Mouse (Mus musculus) gastrocnemius, postnatal 25 days (tissue): ENCODE data around the gene Ttc37. TPM values are rescaled to one million over a fixed set of nuclear protein-coding genes. Genes with fewer than 3 reads are reported as not detected.

Experiments
- DNase-seq: peaks from one replicate; pipeline ENCODE4 v3.0.0; 2022
- long read RNA-seq, 2 experiments: library from polyadenylated mRNA; stranded (forward); transcript quantifications; one replicate each; pipeline ENCODE4 v2.0.0; 2021
- total RNA-seq, 2 experiments: library from RNA; stranded (reverse); gene quantifications; 1 replicate in 1 of 2; 2 replicates in 1 of 2; pipeline ENCODE4 v1.2.3; 2021

Gene Ttc37
- 10 to 100 TPM; 13.3 to 13.4 TPM for total RNA-seq
- long read RNA-seq, experiment 1, full-length matches to known transcripts, result 3 of 7 reads
- long read RNA-seq, experiment 1, partial matches to known transcripts, result 1 of 7 reads
- long read RNA-seq, experiment 1, other reads (novel, unspliced or antisense), result 3 of 7 reads
- long read RNA-seq, experiment 2, full-length matches to known transcripts, result 2 of 5 reads
- long read RNA-seq, experiment 2, partial matches to known transcripts, result 1 of 5 reads
- long read RNA-seq, experiment 2, other reads (novel, unspliced or antisense), result 2 of 5 reads

- peak; percentile 93 for DNase-seq
Measured at GRCm38 (mm10) chr13:76098493-76099303, at the start of gene Ttc37, which contains the start of gene Arsk. Ttc37 (plus strand) TSS chr13:76098734. Arsk (minus strand) TSS chr13:76098660.

- no peak for DNase-seq
Measured at GRCm38 (mm10) chr13:76055391-76056232, 42.9 kb upstream of the Ttc37 start.

GRCm38 (mm10) chr13:76056261-76056724 lies 42.2 kb upstream of the Ttc37 start:
- DNase-seq, result peak; percentile 46

- no peak for DNase-seq
Measured at GRCm38 (mm10) chr13:76056896-76057266, 41.7 kb upstream of the Ttc37 start, which contains the start of gene Gpr150. Gpr150 (minus strand) TSS chr13:76056996.

- no peak for DNase-seq
Measured at GRCm38 (mm10) chr13:76057267-76058069, 41.1 kb upstream of the Ttc37 start.

- DNase-seq, result no peak
Measured at GRCm38 (mm10) chr13:76059591-76059990, 38.9 kb upstream of the Ttc37 start.

GRCm38 (mm10) chr13:76062126-76062525 lies 36.4 kb upstream of the Ttc37 start:
- no peak for DNase-seq

- DNase-seq, result no peak
Measured at GRCm38 (mm10) chr13:76062569-76062968, 36.0 kb upstream of the Ttc37 start.

- DNase-seq, result no peak
Measured at GRCm38 (mm10) chr13:76063548-76063947, 35.0 kb upstream of the Ttc37 start.

- no peak for DNase-seq
Measured at GRCm38 (mm10) chr13:76064363-76064945, 34.1 kb upstream of the Ttc37 start.

- no peak for DNase-seq
Measured at GRCm38 (mm10) chr13:76074323-76074722, 24.2 kb upstream of the Ttc37 start.

GRCm38 (mm10) chr13:76098116-76098492 lies 430 bp upstream of the Ttc37 start:
- no peak for DNase-seq

GRCm38 (mm10) chr13:76101989-76102388 lies 3.5 kb downstream of the Ttc37 start:
- DNase-seq, result no peak

- DNase-seq, result no peak
Measured at GRCm38 (mm10) chr13:76109069-76109824, 10.7 kb downstream of the Ttc37 start.

- DNase-seq, result no peak
Measured at GRCm38 (mm10) chr13:76128799-76129198, 30.3 kb downstream of the Ttc37 start.

- no peak for DNase-seq
Measured at GRCm38 (mm10) chr13:76132415-76132814, 33.9 kb downstream of the Ttc37 start.

- no peak for DNase-seq
Measured at GRCm38 (mm10) chr13:76138862-76139261, 40.3 kb downstream of the Ttc37 start.

- DNase-seq, result no peak
Measured at GRCm38 (mm10) chr13:76141117-76141808, 42.7 kb downstream of the Ttc37 start.

GRCm38 (mm10) chr13:76150483-76150882 lies 51.9 kb downstream of the Ttc37 start:
- no peak for DNase-seq

GRCm38 (mm10) chr13:76157099-76157498 lies 58.6 kb downstream of the Ttc37 start:
- DNase-seq, result no peak
